In the genomic region with DNA sequence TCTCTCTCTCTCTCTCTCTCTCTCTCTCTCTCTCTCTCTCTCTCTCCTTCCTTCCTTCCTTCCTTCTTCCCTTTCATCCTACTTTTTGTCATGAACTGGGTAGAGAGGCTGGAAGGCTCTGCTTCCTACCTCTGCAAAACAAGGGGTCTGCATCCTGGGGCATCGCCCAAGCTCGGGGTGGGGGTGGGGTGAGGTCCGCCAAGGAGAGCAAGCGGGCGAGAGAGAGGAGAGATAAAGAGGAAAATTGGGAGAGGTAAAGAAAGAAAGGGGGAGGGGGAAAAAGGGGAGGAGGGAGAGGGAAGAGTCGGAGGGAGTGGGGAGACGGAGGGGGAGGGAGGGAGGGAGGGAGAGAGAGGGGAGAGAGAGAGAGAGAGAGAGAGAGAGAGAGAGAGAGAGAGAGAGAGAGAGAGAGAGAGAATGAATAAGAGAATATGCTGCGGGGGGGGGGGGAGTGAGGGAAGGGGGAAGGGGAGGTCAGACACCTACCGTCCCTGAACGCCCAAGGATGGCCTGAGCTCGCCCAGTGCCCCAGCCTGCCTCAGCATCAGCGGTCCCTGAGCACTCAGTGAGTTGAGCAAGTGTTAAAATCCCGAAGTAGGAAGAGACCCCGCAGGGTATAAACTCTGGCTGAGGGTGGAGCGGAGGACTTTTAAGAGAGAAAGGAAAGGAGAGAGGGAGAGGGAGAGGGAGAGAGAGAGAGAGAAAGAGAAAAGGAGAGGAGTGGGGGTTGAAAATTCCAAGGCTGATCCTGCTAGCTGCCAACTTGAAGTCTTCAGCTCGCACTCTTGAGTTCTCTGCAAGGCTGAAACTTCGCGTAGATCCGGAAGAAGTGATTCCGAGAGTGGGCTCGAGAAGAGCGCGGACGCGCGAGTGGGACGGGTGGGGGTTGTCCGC, we compare ENCODE assay signal across 8 mouse cellular contexts. TPM values are rescaled to one million over a fixed set of nuclear protein-coding genes. Genes with fewer than 3 reads are reported as not detected.
DNase-seq lines count a peak whose midpoint lies in the region; ATAC-seq and TF ChIP-seq lines count a peak whose summit lies in the region.

A gene (plus strand): TSS at position 579 of the 894 bp plus-strand sequence.

- H3K36me3 ChIP-seq in embryonic facial prominence, embryonic 12.5 days: no peaks in the 10 kb centered on the region
- no peaks in the 10 kb centered on the region for H3K36me3 ChIP-seq in midbrain, embryonic 10.5 days

- 5% methylated on average over 25 of the region's 28 CpGs for WGBS in lung, adult 2 months
- WGBS in embryonic facial prominence, embryonic 12.5 days: 1% methylated on average over 27 of the region's 28 CpGs
- WGBS in midbrain, embryonic 10.5 days: under 1% methylated on average over 27 of the region's 28 CpGs

- ATAC-seq in embryonic facial prominence, embryonic 12.5 days (ENCODE audit: insufficient number of reproducible peaks, insufficient read depth, low FRiP score, low TSS enrichment): peak; percentile 47; the same call in 1 of the 2 replicates

- H3K27ac ChIP-seq in embryonic facial prominence, embryonic 12.5 days: peak within 1 kb of the TSS; percentile 85
- H3K27ac ChIP-seq in midbrain, embryonic 10.5 days (replicated peaks): peak within 1 kb of the TSS; percentile 83

- peak within 1 kb of the TSS; percentile 85 for H3K4me2 ChIP-seq in embryonic facial prominence, embryonic 12.5 days (replicated peaks)

- no peaks in the 10 kb centered on the region for H3K9me3 ChIP-seq in embryonic facial prominence, embryonic 12.5 days
- H3K9me3 ChIP-seq in midbrain, embryonic 10.5 days (replicated peaks): no peaks in the 10 kb centered on the region

- H3K4me1 ChIP-seq in lung, adult 2 months (ENCODE audit: control insufficient read depth, insufficient read depth, low read length): no peaks in the 10 kb centered on the region
- H3K4me1 ChIP-seq in embryonic facial prominence, embryonic 12.5 days: peaks cover 11% of the 10 kb centered on the region; the same call in 1 of the 2 replicates
- peaks cover 27% of the 10 kb centered on the region for H3K4me1 ChIP-seq in midbrain, embryonic 10.5 days

- no peaks in the 10 kb centered on the region for H3K27me3 ChIP-seq in embryonic facial prominence, embryonic 12.5 days
- H3K27me3 ChIP-seq in midbrain, embryonic 10.5 days (ENCODE audit: low read depth, poor library complexity, severe bottlenecking): peaks cover 56% of the 10 kb centered on the region

- no peak for TF ChIP-seq POLR2A in lung, adult 2 months (IDR thresholded peaks at IDR 0.05; ENCODE audit: borderline replicate concordance, extremely low read depth, low read depth, low read length)

- no peak for DNase-seq in lung, adult 2 months
- no peak for DNase-seq in lung, postnatal 36 days
- DNase-seq in heart, postnatal 36 days: no peak
- no peak for DNase-seq in midbrain, embryonic 10.5 days (ENCODE audit: low spot score)
- no peak for DNase-seq in right cerebral cortex, postnatal 36 days (ENCODE audit: low spot score in 2 of 2)
- DNase-seq in spleen, postnatal 10 days (ENCODE audit: low spot score in 2 of 2): no peak
- DNase-seq in frontal cortex, postnatal 10 days (ENCODE audit: low spot score in 2 of 2): no peak

- H3K9ac ChIP-seq in embryonic facial prominence, embryonic 12.5 days: peak within 1 kb of the TSS; percentile 84

- H3K4me3 ChIP-seq in lung, adult 2 months (replicated peaks; ENCODE audit: extremely low read depth, low read depth, low read length): peak within 1 kb of the TSS; percentile 70
- H3K4me3 ChIP-seq in embryonic facial prominence, embryonic 12.5 days: peak within 1 kb of the TSS; percentile 81
- peak within 1 kb of the TSS; percentile 63 for H3K4me3 ChIP-seq in midbrain, embryonic 10.5 days

- intact Hi-C loops in heart, postnatal 36 days (cut with DNase I): loop anchor here (2.0 to 5.0 kb wide), 4 partner anchors 158 to 327 kb away; no protein-coding TSS in a partner anchor

- no peak for TF ChIP-seq CTCF in lung, adult 2 months (IDR thresholded peaks at IDR 0.05; ENCODE audit: insufficient read depth, low read length)

RNA-seq across cellular contexts. Expression of the gene that starts here (rescaled TPM):
- polyA plus RNA-seq in lung, adult 2 months (2012; rRNA removed): 22.7 and 25.8 TPM in 2 replicates
- polyA plus RNA-seq in embryonic facial prominence, embryonic 12.5 days (2016; fragmentation: Nextera tagmentation; extraction: Ambion mirVana): 6.1 and 7.2 TPM in 2 replicates
- 10 to 100 TPM; 51.1 to 64.5 TPM for total RNA-seq in heart, postnatal 36 days (2021)
- polyA plus RNA-seq in midbrain, embryonic 10.5 days (2016; fragmentation: Nextera tagmentation; extraction: Ambion mirVana): 0.63 and 1.3 TPM in 2 replicates
